Mouse (Mus musculus) intestine, postnatal 0 days (tissue): ENCODE measurements around the gene Ppp2r5e. TPM values are rescaled to one million over a fixed set of nuclear protein-coding genes. Genes with fewer than 3 reads are reported as not detected.

Experiments used
- ATAC-seq: fragments of 200-750 bp; cut with Nextera tagmentation; 2 replicates; pipeline ENCODE4 v1.8.0; 2017; ENCODE audit warnings: mild to moderate bottlenecking, moderate TSS enrichment, moderate library complexity
- H3K27ac ChIP-seq: fragments of 300-500 bp; sonication (generic); 2 replicates; pipeline ENCODE4 v1.5.1; 2014; ENCODE audit warnings: mild to moderate bottlenecking, low read depth, low read length, moderate library complexity
- H3K27me3 ChIP-seq: fragments of 300-500 bp; sonication (generic); replicated peaks from 2 replicates; pipeline ENCODE4 v1.6.1; 2014; ENCODE audit warnings: low read length, mixed read lengths; ENCODE audit not compliant: control insufficient read depth, insufficient read depth
- H3K36me3 ChIP-seq: fragments of 300-500 bp; sonication (generic); 2 replicates; pipeline ENCODE4 v1.6.1; 2014; ENCODE audit warnings: mild to moderate bottlenecking, moderate library complexity; ENCODE audit not compliant: control insufficient read depth, insufficient read depth
- H3K4me1 ChIP-seq: fragments of 300-500 bp; sonication (generic); replicated peaks from 2 replicates; pipeline ENCODE4 v1.6.1; 2014; ENCODE audit warnings: antibody characterized with exemption, low read length, mixed read lengths; ENCODE audit not compliant: control insufficient read depth, insufficient read depth
- H3K4me2 ChIP-seq: fragments of 300-500 bp; sonication (generic); replicated peaks from 2 replicates; pipeline ENCODE4 v1.6.1; 2014; ENCODE audit warnings: low read depth, mild to moderate bottlenecking, moderate library complexity
- H3K4me3 ChIP-seq: fragments of 300-500 bp; sonication (generic); 2 replicates; pipeline ENCODE4 v1.5.1; 2014; ENCODE audit warnings: low read depth, low read length
- H3K9ac ChIP-seq: fragments of 300-500 bp; sonication (generic); 2 replicates; pipeline ENCODE4 v1.6.1; 2014; ENCODE audit warnings: mild to moderate bottlenecking, low read depth, low read length
- H3K9me3 ChIP-seq: fragments of 300-500 bp; sonication (generic); 2 replicates; pipeline ENCODE4 v1.6.1; 2016; ENCODE audit warnings: mixed run types; ENCODE audit not compliant: control insufficient read depth
- CTCF ChIP-seq: sonication (generic); IDR thresholded peaks from 2 replicates; pipeline ENCODE4 v1.5.1; 2016; ENCODE audit warnings: low read depth, mild to moderate bottlenecking, control low read depth, antibody characterized with exemption, moderate library complexity
- WGBS: fragments of 180-500 bp; shearing (Covaris S2); extraction: QIAGEN DNeasy Blood & Tissue Kit; methylation state at CpG from one replicate; pipeline ENCODE4 v1.1.7; 2014; 5-methylcytosine and 5-hydroxymethylcytosine counted together
- polyA plus RNA-seq: library from polyadenylated mRNA; unstranded; fragments of >200 nt; fragmentation: Nextera tagmentation; extraction: Ambion mirVana; gene quantifications from 2 replicates; pipeline ENCODE4 v1.2.1, GENCODE M21; 2015

Gene Ppp2r5e
- polyA plus RNA-seq, 1 experiment from 2014 or later: 7.3 TPM

DNA sequence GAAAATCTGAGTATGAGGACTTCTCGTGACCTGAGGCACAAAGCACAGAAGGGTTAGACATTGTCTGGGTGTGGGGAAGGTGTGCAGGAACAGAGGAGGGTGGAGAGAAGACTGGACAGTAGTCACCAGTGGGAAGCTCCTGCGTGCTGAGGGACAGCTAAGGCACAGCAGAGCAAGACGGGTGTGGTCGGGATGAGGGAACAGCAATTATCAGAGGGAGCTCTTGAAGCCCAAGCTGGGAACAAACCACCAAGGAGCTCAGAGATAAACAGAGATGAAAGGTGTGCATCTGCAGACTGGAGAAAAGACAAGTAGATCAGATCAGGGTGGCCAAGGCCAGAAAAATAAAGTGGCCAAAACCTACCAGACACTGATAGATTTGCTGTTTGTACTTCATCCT lies 114.0 kb downstream of the Ppp2r5e start:
- H3K27ac ChIP-seq: no peak overlapping the region
- H3K9me3 ChIP-seq: no peaks in the 10 kb centered on the region
- H3K9ac ChIP-seq: no peak overlapping the region
- H3K4me2 ChIP-seq: no peak overlapping the region
- H3K4me3 ChIP-seq: no peak overlapping the region
- WGBS: 82% methylated on average over 4 of the region's 4 CpGs
- no peak for ATAC-seq
- no peak for TF ChIP-seq CTCF
- H3K4me1 ChIP-seq: no peaks in the 10 kb centered on the region; the same call in 1 of the 2 replicates
- no peaks in the 10 kb centered on the region for H3K27me3 ChIP-seq
- no peaks in the 10 kb centered on the region for H3K36me3 ChIP-seq

DNA sequence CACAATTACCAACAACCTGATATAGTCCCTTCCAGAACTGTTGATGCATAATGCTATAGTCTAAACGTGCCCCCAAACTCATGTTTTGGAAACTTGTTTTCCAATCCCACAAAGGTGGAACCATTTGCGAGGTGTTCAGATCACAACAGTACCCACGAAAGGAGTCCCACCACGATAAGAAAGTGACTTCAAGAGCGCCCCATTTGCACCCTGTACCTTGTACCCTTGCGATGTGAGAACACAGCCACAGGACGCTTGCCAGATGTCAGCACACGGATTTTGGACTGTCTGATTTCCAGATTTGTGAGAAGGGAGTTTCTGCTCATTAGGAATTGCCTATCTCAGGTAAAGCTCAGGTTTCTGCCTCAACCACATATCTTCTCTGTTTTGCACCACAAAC lies 116.0 kb downstream of the Ppp2r5e start:
- Histone ChIP-seq H3K9me3 (no peaks in the 10 kb centered on the region), H3K27ac (no peak overlapping the region), H3K4me2 (no peak overlapping the region), H3K4me3 (no peak overlapping the region), H3K4me1 (no peaks in the 10 kb centered on the region), H3K36me3 (no peaks in the 10 kb centered on the region), H3K27me3 (no peaks in the 10 kb centered on the region), H3K9ac (no peak overlapping the region)
- TF ChIP-seq CTCF: no peak
- WGBS: 68% methylated on average over 8 of the region's 8 CpGs
- no peak for ATAC-seq

DNA sequence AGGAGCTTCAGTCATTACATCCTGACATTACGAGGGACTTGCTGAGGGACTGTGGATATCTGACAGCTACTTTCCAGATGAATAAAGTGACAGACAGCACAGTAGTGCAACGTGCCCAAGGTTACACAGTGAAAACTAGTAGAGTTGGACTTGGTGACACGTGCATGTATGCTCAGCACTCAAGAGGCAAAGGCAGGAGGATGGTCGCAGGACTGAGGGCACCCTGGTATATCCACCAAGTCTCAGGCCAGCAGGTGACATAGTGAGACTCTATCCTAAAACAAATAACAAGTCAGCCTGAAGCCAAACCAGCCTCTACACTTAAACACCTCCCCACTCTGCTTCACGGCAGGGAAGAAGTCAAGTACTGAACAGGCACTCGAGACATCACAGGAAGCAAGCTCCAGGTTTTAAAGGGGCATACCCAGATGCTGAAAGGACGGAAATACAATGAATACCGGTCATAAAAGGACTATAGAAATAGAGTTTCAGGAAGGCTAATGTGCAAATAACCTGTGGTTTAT lies 116.6 kb downstream of the Ppp2r5e start:
- H3K9ac ChIP-seq: no peak overlapping the region
- no peak overlapping the region for H3K4me3 ChIP-seq
- TF ChIP-seq CTCF: no peak
- no peak for ATAC-seq
- H3K27me3 ChIP-seq: no peaks in the 10 kb centered on the region
- no peaks in the 10 kb centered on the region for H3K9me3 ChIP-seq
- no peaks in the 10 kb centered on the region for H3K4me1 ChIP-seq
- no peak overlapping the region for H3K27ac ChIP-seq
- no peak overlapping the region for H3K4me2 ChIP-seq
- no peaks in the 10 kb centered on the region for H3K36me3 ChIP-seq
- WGBS: 78% methylated on average over 8 of the region's 8 CpGs

DNA sequence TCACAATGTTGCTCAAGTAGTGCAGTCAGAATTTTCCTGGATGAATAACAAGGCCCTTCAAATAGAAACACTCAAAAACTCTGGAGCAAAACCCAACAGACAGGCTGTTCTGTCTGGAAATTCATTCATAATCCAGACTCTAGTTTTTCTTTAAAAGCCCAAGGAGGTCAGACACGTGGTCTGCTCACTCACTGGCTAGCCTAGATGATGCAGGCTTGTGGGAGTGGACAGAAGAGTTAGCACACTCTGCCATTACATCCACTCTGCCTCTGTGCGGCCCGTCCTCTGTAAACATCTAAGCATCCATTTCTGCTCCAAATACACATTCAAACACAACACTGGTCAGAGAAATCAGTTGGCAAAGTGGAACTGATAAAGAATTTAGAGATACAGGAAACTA lies 117.4 kb downstream of the Ppp2r5e start:
- no peak for TF ChIP-seq CTCF
- H3K27ac ChIP-seq: no peak overlapping the region
- H3K4me2 ChIP-seq: no peak overlapping the region
- H3K4me1 ChIP-seq: no peaks in the 10 kb centered on the region
- WGBS: 78% methylated on average over 3 of the region's 3 CpGs
- H3K9ac ChIP-seq: no peak overlapping the region
- no peaks in the 10 kb centered on the region for H3K27me3 ChIP-seq
- H3K9me3 ChIP-seq: no peaks in the 10 kb centered on the region
- H3K36me3 ChIP-seq: no peaks in the 10 kb centered on the region
- no peak overlapping the region for H3K4me3 ChIP-seq
- ATAC-seq: no peak

DNA sequence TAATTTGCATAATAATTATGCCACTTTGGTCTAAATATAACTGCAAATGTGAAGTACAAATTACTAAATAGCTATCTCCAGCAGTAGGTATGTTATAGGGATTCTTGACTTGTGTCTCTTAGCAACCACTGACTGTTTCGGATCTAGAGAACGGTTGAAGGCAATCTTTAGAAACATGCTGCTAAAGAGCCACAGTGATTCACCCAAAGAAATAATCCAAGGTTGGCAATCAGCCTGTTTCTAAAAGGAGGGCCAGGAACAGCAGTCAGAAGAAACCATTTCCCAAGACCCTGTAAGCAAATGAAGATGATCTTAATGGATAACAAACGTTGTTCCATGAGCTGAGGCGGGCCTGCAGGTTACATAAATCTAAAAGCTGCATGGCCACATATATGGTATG lies 117.9 kb downstream of the Ppp2r5e start:
- ATAC-seq: no peak
- Histone ChIP-seq H3K4me1 (no peaks in the 10 kb centered on the region), H3K4me3 (no peak overlapping the region), H3K9me3 (no peaks in the 10 kb centered on the region), H3K27me3 (no peaks in the 10 kb centered on the region), H3K4me2 (no peak overlapping the region), H3K36me3 (no peaks in the 10 kb centered on the region), H3K9ac (no peak overlapping the region), H3K27ac (no peak overlapping the region)
- TF ChIP-seq CTCF: no peak
- 70% methylated on average over 4 of the region's 4 CpGs for WGBS

DNA sequence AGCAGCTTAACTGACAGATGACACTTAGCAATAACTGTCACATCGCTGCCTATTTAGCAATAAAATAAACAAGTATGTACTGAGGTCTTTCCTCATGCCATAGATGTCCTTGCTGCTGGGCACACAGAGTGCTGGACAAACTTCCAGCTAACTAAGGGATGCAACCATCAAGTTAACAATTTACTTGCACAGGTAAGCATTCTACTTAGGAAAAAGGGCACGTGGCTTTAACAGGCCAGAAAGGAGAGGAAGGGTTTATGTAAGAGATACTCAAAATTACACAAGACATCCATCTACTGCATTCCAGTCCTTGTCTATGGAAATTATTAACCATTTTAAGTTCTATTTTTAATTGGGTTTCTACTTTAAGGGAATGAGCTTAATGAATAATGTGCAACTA lies 123.0 kb downstream of the Ppp2r5e start:
- H3K9me3 ChIP-seq: no peaks in the 10 kb centered on the region
- peak; percentile 80 for ATAC-seq

DNA sequence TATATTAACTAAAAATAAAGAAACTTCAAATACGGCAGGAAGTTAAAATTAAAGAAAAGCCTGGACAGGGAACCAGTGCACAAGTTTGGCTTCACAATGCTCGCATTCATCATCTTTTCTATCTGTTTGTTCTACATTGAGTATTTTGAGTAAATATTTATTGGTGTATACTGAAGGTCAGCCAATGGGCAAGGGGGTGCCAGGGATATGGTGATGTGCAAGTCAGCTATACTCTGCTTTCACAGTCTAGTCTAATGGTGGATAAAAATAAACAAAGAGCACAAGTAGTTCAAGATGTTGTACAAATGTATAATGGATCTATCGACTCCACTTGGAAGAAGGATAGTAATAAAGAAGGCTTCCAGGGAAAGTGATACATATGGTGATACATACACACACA lies 123.9 kb downstream of the Ppp2r5e start:
- Histone ChIP-seq H3K4me1 (no peaks in the 10 kb centered on the region), H3K4me2 (no peak overlapping the region), H3K36me3 (peaks cover 7% of the 10 kb centered on the region; the same call in 1 of the 2 replicates), H3K4me3 (no peak overlapping the region), H3K9me3 (no peaks in the 10 kb centered on the region), H3K27me3 (no peaks in the 10 kb centered on the region), H3K27ac (no peak overlapping the region), H3K9ac (no peak overlapping the region)
- ATAC-seq: no peak
- 58% methylated on average over 3 of the region's 3 CpGs for WGBS
- no peak for TF ChIP-seq CTCF

More for the DNA sequence above, 123.0 kb downstream of the Ppp2r5e start:
- Histone ChIP-seq H3K9ac (no peak overlapping the region), H3K36me3 (peaks cover 4% of the 10 kb centered on the region; the same call in 1 of the 2 replicates), H3K4me3 (no peak overlapping the region), H3K4me2 (no peak overlapping the region), H3K27ac (no peak overlapping the region), H3K4me1 (no peaks in the 10 kb centered on the region), H3K27me3 (no peaks in the 10 kb centered on the region)
- no peak for TF ChIP-seq CTCF
- 45% methylated on average over 2 of the region's 2 CpGs for WGBS
